Mouse (Mus musculus): ENCODE data around the gene Pla2g1b.
A peak's percentile ranks its signal among the peaks of the same experiment; 100 is the strongest.

Gene Pla2g1b

DNA sequence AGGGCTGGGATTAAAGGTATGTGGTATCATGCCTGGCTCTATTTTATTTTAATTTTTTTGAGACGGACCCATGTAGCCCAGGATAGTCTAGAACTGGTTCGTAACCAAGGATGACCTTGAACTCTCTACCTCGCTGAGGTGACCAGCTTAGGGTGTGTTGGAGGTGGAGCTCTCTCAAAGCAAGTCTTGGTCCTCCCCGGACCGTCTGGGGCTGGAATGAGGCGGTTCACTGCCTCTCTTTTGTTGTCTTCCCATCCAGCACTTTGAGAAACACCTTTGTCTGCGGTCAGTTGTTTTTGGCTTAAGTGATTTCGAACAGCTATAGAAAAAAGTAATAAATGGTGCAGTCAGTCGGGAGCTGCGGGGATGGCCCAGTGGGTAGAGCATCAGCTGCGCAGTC, 21.9 kb upstream of the Pla2g1b start:
- no peak for DNase-seq (ENCODE audit: low spot score in 2 of 2)

DNA sequence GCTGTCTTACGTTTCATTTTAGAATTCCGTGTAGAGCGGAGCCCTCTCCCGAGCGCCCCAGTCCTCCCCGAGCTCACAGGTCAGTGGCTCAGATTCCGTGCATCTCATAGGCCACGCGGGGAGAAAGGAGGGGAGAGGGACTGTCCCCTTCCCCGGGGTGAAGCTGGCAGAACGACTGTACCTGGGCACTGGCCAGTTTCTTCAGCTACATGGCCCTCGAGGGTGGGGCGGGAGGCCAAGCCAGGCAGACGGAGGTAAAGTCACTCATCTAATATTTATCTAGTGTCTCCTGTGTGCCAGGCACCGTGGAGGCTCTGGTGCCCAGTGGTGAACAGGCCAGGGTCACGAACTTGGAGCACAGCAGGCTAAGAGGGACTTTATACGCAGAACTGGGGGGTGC, 19.0 kb upstream of the Pla2g1b start:
- no peak for DNase-seq (ENCODE audit: low spot score in 2 of 2)

DNA sequence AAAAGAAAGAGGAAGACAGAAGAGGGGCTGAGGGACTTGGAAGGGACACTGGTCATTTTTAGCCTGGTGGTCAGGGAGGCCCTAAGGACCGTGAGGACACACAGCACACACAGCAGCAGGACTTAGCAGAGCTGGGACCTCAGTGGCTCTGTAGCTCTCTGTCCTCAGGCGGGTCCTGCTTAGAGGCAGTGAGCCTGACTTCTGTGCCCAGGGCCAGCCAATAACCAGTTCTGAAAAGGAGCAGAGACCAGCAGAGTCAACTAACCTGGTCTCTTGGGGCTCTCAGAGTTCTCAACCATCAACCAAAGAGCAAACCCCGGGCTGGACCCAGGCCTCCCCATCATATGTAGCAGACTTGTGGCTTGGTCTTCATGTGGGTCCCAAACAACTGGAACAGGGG, 16.8 kb upstream of the Pla2g1b start:
- DNase-seq (ENCODE audit: low spot score in 2 of 2) = no peak

DNA sequence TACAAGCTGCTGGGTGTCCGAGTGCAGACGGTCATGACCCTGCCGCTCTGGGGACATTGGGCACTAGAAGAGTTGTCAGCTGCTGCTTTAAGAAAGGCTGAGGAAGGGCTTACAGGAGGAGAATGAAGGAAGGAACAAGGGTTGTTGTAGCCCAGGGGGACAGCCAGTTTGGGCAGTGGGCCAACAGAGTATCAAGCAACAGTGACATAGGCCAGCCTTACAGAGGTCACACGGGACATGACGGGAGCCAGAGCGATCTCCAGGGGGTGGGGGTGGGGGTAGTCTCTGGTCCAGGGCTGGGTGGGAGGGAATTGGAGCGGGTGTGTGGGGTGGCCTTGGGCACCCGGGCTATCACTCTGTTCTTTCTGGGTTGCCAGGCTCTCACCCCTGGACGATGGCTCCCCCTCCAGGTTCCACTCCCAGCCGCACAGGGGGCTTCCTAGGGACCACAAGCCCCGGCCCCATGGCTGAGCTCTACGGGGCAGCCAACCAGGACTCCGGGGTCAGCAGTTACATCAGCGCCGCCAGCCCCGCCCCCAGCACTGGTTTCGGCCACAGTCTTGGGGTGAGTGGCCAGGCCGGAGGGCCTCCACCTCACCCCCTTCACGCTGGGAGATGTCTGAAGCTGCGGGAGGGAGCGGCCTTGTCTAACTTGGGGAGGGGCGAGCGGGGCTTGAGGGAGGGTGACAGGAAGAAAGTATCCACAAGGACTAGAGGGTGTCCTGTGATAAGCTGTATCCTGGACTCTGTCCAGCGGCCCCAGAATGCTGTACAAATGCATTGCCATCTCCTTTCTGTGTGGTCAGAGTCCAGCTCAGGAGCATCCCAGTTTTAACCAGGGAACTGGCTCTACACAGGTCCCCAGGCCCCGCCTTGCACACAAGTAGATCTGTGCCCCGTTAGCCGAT, 15.4 kb upstream of the Pla2g1b start:
- DNase-seq (ENCODE audit: low spot score in 2 of 2) = no peak

DNA sequence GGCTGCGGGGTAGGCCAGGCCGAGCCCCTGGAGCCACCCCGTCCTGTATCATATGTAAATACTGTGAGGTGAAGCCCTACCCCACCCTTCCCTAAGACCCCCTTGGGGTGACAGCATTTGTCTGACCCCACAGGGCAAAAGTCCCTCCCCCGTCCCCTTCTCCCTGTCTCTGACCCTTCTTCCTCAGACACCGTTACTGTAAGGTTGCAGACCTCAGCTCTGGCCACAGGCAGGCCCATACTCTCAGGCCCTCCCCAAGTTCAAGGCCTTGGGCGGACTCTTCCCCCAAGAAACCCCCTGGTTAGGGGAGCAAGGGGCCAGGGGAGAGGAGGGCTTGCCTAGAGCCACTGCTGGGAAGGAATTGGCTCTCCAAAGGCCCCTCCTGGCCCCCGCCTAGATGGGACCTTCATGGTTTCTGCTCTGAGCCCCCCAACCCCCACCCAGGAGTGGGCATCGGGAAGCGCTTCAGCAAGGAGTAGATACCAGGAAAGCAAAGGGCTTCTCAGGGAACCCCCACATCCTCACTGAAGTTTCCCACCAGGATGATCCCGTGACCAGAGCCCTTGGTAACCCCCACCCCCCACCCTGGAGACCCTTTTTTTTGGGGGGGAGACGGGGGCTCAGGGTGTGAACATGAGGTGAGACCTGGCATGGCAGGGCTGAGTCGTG, 11.5 kb upstream of the Pla2g1b start:
- DNase-seq (ENCODE audit: low spot score in 2 of 2) = no peak

DNA sequence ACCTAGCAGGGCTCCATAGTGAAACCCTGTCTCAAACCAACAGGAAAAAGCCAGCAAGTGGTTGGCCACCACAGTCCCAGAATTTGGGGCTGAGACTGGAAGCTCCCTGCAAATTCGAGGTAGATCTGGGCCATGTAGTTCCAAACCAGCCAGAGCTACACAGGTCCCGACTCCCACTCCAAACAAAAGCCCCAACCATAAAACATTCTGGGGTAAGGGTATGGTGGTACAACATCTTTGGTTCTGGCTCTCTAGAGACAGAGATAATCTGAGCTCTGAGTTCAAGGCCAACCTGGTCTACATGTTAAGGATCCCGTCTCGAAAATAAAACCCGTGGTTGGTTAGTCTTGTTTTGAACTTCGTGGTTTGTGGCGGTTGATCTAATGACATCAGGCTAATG, 10.2 kb upstream of the Pla2g1b start:
- DNase-seq (ENCODE audit: low spot score in 2 of 2) = no peak

DNA sequence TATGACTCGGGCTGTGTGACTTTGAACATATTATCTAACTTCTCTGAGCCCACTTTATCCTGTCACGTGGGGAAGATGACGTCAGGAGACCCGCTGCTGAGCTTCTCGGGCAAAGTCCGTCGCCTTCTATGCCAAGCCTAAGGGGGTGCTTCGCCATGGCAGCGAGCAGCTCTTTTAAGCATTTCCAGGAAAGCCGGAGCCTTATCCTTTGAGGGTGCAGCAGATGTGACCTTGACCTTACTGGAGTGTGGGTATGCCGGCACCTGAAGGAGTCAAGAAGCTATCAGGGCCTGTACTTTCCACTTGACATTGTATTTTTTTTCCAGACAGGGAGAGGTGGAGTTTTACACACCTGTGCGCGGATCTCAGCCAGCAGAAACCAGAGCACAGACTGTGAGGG, 7.1 kb upstream of the Pla2g1b start:
- no peak for DNase-seq (ENCODE audit: low spot score in 2 of 2)

DNA sequence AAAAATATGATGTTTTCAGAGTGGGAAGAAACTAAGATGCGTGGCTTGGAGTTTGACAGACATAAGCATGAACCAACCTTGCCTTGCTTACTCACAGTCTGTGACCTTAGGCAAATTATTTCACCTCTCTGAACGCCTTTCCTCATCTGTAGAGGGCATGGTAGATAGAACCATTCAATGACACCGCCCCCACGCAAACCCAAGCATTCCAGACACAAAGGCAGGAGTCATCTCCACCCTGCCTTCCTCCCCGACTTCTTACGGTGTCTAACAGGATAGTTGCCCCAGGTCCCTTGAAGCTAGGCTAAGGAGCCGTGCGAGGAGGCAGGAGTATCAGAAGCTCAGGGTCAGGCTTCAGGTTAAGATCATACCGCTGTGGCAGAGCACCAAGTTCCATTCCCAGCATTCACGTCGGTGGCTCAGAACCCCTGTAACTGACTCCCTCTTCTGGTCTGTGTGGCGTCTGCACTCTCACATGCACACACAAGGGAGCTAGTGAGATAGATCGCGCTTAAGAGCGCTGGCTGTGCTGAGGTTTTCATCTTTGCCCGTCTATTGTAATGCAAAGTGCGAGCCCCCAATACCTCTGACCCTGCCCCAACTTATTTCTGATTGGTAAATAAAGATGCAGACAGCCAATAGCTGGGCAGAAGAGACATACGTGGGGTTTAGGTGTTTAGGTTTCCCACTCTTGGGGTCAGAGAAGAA, 1.5 kb upstream of the Pla2g1b start:
- no peak for DNase-seq (ENCODE audit: low spot score in 2 of 2)

DNA sequence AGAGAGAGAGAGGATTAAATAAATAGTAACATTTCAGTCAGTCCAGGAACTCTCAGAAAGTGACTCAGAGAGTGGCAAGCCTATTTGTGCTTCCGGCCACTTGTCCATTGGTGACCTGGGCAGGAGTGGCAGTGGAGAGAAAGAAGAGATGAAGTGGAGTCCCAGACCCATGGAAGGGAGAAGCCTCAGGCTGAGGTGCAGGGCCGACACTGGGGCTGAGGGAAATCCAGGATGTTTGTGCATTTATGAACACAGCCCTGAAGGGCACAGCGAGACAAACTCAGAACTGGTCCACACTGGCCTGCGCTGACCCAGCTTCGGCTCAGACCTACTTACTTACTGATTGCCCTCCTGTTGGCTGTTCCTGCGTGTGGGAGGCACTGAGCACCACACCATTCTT, 3.7 kb downstream of the Pla2g1b start:
- no peak for DNase-seq (ENCODE audit: low spot score in 2 of 2)

DNA sequence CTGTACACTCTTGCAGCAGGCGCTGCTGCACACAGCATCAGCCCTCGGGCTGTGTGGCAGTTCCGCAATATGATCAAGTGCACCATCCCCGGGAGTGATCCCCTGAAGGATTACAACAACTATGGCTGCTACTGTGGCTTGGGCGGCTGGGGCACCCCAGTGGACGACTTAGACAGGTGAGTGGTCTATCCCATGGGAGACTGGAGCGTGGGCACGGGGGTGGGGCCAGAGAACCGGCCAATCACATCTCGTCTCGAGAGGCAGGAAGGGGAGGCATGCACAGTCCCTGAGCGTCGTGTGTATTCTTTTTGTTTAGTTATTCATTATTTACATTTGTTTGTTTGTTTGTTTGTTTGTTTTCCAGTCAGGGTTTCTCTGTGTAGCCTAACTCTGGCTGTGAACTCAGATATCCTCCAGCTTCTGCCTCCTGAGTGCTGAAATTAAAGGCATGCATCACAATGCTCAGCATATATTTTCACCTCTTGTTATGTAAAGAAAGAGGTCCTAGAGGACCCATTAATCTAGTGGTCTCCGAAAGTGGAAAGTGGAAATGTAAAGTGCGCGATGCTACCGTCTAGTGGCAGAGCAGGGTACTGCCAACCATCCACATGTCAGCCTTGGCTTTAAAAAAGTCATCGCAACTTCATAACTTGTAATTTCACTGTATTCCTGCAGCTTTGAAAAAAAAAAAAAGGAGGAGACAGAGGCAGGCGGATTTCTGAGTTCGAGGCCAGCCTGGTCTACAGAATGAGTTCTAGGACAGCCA, 4.9 kb downstream of the Pla2g1b start:
- peak; percentile 65 to 73 for DNase-seq (ENCODE audit: low spot score in 2 of 2)

DNA sequence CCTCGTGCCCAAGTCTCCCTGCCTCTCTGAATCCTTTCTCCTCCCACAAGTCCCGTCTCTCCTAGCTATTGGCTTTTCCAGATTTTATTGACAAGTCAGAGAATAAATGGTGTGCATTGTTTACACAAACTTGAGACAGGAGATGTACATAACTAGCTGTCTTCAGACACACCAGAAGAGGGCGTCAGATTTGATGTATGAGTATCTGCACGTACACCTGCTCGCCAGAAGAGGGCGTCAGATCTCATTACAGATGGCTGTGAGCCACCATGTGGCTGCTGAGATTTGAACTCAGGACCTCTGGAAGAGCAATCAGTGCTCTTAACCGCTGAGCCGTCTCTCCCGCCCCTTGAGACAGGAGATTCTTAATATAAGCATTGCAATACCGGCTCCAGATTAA, 7.1 kb downstream of the Pla2g1b start:
- DNase-seq (ENCODE audit: low spot score in 2 of 2) = no peak

DNA sequence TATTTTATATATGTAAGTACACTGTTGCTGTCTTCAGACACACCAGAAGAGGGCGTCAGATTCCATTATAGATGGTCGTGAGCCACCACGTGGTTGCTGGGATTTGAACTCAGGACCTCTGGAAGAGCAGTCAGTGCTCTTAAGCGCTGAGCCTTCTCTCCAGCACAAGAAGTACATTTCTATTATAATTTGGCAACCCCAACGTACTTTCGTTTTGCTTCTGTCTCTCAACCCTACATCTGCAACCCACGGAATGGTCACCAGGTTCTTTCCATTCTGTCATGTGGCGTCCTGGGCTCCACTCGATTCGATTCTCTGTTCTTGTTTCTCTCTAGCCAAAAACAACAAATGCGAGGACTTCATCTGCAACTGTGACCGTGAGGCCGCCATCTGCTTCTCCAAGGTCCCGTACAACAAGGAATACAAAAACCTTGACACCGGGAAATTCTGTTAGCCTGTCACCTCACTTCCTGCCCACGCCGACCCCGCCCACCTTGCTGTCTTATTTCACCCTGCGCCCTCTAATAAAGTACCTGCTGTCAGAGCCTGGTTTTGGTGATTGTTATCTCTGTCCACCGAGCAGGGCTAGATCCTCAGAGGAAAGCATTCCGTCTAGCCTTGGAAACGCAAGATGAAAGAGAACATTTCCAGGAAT, 8.2 kb downstream of the Pla2g1b start:
- no peak for DNase-seq (ENCODE audit: low spot score in 2 of 2)

DNA sequence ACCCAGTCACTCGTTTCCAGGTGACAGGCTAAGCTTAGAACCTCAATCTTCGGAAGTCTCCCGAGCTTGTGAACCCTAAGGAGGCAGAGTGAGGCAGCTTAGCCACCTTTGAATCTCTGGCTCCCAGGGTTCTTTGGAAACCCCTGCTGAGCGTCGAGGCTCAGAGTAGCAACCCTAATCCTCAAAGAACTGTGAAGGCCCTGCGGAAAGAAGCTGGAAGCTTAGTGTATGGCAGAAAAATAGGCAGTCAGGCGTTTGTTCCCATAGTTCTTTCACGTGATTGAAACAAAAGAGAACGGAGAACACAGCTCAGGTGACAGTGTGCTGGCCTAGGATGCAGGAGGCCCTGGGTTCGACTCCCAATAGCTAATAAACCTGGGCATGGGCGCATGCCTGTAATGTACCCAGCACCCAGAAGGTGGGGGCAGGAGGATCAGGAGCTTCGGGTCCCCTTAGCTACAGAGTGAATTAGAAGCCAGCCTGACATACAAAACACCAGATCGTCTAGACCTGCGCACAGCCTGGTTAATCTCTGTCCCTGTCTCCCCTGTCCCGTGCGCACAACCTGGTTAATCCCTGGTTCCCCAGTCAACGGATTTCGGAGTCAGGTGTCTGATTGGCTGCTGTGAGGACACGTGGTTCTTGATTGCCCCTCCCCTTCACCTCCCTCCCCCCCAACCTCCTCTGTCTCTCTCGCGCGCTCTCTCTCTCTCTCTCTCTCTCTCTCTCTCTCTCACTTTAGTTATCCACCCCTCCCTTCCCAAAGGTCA, 9.5 kb downstream of the Pla2g1b start:
- peak in 1 of 2 experiments; percentile 32 for DNase-seq (ENCODE audit: low spot score in 2 of 2)

DNA sequence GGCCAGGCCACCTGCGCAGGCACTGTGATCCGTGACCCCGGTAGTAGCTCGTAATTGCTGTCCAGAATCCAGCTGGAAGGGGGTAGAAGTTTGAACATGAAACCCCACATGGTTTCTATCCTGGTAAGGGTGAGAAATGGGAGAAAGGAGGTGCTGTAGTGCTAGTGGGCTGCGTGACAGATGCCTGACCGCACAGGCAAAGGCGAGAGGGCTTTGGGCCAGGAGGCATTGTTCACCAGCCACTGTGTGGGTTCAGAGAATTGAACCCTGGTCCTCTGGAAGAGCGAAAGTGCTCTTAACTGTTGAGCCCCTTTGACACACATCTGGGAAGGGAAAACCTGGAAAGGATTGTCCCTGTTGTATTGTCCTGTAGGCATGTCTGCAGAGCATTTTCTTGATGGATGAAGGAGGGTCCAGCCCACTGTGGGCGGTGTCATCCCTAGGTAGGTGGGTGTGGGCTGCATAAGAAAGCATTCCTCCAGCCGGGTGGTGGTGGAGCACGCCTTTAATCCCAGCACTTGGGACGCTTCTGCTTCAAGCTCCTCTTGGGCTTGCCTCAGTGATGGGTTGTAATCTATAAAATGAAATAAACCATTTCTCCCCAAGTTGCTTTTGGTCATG, 10.2 kb downstream of the Pla2g1b start:
- DNase-seq (ENCODE audit: low spot score in 2 of 2) = no peak

DNA sequence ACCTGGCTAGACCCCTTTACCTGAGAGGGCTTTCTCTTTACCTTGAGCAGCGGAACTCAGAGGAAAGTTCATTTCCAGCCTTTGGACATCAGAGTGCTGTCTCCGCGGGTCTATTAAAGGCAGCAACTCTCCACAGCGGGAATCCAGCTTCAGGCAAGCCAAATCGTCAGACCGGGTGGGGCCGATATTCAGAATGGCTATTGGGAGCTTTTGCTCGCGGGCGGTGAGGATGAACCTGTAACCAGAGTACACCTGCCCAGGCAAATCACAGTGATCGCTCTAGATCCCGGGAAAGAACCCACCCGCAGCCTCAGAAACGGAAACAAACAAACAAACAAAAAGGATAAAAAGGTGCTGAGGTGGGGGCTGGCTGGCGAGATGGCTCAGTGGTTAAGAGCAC, 13.5 kb downstream of the Pla2g1b start:
- DNase-seq (ENCODE audit: low spot score in 2 of 2) = no peak

DNA sequence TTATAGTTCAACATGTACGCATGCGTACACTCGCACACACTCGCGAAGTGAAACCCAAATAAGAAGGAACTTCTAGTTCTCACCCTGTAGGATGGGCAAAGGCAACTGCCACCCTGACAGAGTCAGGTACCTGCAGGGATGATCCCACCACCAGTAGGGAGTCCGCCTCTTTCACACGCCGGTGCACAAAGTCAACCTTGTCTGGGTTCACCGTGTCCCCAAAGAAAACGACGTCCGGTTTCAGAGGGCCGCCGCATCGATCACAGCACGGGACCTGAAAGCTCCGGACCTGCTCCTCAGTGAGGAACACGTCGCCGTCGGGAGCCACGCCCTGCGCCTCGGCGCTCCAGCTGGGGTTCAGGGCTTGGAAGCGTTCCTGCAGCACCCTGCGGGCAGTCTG, 14.0 kb downstream of the Pla2g1b start:
- no peak for DNase-seq (ENCODE audit: low spot score in 2 of 2)

DNA sequence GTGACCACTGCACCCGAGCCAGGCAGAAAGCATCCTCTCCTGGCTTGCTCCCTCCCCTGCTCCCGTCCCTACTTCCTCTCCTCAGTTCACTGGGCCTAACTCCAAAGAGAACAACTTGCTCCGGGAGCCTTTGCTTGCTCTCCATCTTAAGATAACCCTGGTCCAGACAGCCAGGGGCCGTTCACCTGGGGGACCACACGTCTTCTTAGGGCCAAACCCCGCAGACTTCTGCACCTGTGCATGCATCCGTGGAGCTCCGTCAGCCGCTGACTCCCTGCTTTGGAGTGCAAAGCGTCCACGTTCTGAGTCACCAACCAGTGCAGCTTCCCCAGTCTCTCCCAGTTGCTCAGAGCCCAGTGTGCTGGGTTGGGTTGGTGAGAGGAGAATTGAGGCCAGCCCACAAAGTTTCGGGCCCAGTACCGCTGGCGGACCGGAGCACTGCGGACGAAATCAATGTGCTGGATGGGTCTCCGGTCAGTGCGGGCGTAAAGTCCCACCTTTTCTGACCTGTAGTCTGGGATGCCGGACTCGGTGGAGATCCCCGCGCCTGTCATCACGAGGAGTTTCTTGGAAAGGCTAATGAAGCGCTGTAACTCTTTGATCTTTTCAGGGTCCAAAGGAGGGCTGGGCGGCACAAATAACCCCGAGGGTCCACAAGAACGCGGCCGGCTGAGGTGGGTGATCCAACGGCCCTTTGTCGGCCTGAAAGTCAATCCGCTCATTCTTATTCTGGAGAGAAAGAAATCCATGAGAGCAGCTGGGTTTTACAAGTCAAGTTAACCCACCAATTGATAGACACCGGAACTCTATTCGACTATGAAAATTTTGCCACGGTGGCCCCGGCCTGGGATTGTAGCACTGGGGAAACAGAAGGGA, 16.6 kb downstream of the Pla2g1b start:
- DNase-seq (ENCODE audit: low spot score in 2 of 2) = no peak

DNA sequence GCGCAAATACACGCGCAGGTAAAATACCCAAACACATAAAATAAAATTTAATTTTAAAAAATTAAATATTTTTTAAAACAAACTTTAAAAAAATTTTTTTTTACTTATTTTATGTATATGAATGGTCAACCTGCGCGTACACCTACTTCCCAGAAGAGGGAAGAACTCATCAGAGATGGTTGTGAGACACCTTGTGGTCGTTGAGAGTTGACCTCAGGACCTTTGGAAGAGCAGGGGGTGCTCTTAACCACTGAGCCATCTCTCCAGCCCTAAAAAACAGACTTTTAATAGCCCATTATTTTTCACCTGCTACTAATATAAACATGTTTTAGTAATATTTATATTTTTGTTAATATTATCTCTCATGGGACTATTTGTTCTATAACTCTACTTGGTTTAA, 17.3 kb downstream of the Pla2g1b start:
- DNase-seq (ENCODE audit: low spot score in 2 of 2) = no peak
